Mouse (Mus musculus) heart, postnatal 25 days (tissue): ENCODE data around the gene Mpp3. TPM values are rescaled to one million over a fixed set of nuclear protein-coding genes. Genes with fewer than 3 reads are reported as not detected.

ENCODE experiments used
- DNase-seq: peaks from one replicate; pipeline ENCODE4 v3.0.0; 2022; ENCODE audit warnings: low spot score
- intact Hi-C: fragments of 180-260 bp; cut with DNase I; formaldehyde crosslinking; loops from one replicate; pipeline ENCODE4 v1.15.1; 2025
- total RNA-seq, 2 experiments: library from RNA; stranded (reverse); gene quantifications; 2 replicates each; pipeline ENCODE4 v1.2.3; 2021

The Mpp3 gene
- total RNA-seq = 1 to 10 TPM; 1.9 to 2.1 TPM

DNA sequence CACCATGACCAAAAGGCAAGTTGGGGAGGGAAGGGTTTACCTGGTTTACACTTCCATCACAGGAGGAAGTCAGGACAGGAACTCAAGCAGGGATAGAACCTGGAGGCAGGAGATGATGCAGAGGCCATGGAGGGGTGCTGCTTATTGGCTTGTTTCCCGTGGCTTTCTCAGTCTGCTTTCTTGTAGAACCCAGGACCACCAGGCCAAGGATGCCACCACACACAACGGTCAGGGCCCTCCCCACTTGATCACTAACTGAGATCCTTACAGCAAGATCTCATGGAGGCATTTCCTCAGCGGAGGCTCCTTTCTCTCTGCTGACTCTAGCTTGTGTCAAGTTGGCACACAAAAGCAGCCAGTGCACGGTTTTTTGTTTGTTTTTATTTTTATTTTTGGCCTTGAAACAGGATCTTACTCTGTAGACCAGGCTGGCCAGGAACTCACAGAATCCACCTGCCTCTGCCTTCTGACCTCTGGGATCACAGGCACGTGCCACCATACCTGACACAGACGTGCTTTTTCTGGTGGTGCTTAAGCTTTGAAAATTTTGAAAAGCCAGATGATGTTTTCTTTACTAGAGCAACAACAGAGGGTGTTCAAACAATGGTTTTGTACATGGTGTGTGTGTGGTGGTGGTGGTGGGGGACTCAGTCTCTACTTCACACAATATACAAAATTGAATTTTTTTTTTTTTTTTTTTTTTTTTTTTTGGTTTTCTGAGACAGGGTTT lies at the start of gene Mpp3:
Gene Mpp3 (minus strand): TSS at position 375 of the 730 bp plus-strand sequence.
- DNase-seq = no peak
- intact Hi-C loops = no loop called here

DNA sequence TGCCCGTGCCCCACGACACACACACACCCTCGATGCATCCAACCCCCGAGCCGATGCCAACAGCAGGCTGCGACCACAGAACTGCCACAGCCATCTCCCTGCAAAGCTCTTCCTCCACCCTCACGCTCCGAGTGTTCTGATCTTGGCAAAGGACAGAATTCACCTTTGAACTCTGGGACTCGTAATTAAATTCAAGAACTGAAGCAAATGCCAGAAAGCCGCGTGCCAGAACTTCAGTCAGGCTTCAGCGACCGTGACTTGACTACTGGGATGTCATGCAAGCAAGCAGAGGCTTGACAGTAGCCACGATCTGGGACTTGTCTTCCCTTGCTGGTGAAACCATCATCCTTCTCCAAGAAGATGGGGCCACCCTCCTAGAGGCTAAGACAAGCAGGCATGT lies 45.5 kb upstream of the Mpp3 start:
- DNase-seq = no peak
- intact Hi-C loops = no loop called here

DNA sequence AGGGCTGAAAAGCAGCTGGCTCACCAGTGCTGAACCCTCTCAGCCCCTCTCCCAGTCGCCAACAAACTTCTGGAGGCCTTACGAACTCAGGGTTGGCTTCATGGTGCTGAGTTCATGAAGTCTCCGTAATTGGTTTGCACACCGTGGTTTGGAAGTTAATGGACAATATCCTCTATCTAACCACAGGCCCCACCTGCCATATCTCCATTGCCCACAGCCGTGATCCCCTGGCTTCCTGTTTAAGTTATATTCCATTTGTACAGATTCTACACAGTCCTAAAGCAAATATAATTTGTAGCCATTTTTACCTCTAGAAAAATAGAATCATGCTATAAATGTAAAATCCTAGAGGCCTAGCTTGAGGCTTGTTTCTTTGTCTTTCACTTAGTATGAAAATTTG lies 44.5 kb upstream of the Mpp3 start:
- intact Hi-C loops = no loop called here
- DNase-seq = no peak

DNA sequence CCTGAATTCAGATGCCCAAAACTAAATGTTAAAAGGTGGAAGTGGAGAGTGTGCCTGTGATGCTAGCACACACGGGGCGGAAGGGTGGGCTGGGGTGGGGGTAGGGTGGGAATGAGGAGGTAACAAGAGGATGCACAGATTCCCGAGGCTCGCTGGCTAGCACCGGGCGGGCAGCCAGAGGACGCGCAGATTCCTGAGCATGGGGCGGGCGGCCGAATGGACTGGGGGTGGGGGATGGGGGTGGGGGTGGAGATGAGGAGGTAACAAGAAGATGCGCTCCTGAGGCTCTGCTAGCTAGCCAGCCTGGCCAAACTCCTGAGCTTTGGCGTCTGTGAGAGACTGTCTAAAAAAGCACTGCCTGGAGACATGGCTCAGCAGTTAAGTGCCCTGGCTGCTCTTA lies 42.2 kb upstream of the Mpp3 start:
- DNase-seq = no peak
- intact Hi-C loops = no loop called here

DNA sequence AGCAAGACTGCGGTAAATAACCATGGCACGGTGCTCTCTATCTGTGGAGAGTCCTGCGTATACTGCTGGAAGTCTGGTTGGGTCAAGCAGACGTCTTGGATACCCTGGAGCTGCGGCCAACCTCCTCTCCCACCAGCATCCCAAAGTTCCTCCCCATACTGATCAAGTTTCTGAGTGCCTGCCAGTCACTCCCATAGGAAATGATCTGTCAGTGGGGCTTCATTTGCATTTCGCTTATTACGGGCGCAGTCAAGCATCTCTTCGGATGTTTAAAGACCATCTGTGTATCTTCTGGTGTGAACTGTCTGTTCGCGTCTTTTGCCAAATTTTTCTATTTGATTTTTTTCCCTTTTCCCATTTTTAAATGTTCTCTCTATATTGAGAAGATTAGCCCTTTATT lies 41.4 kb upstream of the Mpp3 start:
- intact Hi-C loops = no loop called here
- no peak for DNase-seq

DNA sequence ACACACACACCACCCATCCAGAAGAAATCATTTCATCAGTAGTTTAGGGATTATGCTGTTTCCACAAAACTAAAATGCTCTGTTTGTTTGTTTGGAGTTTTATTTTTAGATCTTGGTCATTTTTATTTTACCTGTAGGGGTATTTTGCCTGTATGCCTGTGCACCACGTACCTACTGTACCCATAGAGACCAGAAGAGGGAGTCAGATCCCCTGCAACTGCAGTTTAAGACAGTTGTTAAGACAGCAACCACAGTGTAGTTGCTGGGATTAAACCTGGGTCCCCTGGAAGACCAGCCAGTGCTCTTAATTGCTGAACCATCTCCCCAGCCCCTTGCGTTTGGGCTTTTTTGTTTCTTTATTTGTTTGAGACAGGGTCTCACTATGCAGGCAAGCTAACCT lies 40.7 kb upstream of the Mpp3 start:
- intact Hi-C loops = no loop called here
- DNase-seq = no peak

DNA sequence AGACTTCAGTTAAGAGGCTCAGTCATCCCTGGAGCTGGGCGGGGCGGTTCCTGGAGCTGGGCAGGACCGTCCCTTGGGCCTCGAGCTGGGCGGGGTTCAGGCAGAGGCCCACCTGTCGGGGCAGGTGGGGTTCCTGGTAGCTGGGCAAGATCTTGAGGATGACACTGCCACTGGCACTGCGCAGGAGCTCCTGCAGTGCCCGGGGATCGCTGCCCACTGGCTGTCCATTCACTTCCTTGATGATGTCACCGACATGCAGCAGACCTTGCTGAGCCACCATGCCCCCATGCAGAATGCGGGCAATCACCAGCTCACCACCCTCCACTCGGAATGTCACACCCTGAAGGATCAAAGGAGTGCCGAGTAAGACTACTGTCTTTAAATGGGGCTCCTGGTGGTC lies 34.8 kb upstream of the Mpp3 start:
- intact Hi-C loops = loop anchor here (5.0 kb wide), 1 partner anchor 39 kb away; the partner anchor contains the start of gene Ppy
- DNase-seq = no peak

DNA sequence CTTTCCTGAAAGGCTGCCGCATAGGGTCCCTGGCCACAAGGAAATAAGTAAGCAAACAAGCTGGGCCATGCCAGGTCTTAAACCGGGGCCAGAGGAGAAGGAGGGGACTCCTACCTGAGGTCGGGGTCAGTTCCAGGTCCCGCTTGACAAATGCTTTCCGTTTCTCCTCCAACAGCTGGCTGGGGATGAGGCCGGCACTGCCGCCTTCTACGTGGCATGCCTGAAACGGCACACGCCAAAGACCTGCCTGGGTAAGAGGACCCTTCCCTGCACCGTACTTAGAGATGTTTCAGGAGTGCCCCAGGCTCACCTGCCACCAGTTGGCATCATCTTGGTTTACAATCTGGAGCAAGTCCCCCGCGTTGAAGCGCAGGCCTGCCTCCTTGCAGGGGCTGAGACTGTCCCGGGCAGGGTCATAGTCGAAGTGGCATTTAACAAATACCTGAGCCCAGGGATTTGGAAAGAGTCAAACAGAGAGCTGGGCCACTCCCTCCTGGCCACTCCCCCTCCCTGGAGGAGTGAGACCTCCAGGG lies 33.7 kb upstream of the Mpp3 start:
- no peak for DNase-seq
- intact Hi-C loops = loop anchor here (2.0 to 5.0 kb wide), 3 partner anchors 27 to 77 kb away; partner anchors contain the start of genes Mpp2 and Ppy

DNA sequence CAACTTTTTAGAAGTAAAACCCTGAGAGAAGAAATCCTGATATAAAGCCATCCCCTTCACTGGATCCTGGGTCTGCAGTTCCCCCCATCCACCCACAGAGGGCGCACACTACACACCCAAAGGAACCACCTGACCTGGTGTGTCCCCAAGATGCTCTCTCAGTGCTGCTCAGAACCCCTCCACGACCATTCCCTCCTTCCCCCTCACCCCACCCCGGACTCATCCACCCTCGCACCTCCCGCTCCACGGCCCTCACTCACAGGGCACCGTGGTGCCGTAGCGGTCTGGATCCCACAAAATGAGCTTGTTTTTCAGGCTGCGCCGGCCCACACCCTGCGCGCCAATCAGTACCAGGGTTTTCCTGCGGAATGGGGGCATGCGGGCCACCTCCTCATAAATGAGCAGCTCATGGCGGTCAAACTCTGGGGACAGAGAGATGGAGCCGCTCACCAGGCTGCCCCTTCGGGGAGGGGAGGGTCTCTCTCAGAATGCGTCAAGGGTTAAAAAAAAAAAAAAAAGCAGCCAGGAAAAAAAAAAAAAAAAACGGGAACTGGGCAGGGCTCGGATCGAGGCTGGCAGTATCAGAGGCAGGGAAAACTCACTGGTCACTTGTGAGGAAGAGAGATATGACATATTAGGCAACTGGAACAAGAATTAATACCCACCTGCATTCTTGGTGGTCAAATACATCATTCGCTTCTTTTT lies 33.1 kb upstream of the Mpp3 start:
- peak; percentile 43 for DNase-seq
- intact Hi-C loops = loop anchor here (2.0 to 5.0 kb wide), 3 partner anchors 27 to 77 kb away; partner anchors contain the start of genes Mpp2 and Ppy

DNA sequence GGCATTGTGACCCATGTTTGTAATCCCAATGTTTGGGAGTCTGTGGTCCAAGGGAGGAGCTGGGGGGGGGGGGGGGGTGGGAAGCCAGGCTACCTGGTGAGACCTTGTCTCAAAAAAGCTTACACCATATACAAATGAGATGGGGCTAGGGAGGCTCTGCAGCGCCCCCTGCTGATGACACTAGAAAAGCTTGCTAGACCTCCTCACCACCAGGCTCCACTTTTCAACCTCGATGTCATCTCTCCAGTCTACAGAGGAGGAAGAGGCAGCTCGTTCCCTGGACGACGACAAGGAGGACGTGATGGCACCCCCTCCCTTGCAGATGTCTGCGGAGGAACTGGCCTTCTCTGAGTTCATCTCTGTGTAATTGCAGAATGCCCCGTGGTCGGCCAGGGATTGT lies 25.6 kb upstream of the Mpp3 start:
- intact Hi-C loops = loop anchor here (10.0 kb wide), 1 partner anchor 139 kb away; no protein-coding TSS in a partner anchor
- DNase-seq = no peak

DNA sequence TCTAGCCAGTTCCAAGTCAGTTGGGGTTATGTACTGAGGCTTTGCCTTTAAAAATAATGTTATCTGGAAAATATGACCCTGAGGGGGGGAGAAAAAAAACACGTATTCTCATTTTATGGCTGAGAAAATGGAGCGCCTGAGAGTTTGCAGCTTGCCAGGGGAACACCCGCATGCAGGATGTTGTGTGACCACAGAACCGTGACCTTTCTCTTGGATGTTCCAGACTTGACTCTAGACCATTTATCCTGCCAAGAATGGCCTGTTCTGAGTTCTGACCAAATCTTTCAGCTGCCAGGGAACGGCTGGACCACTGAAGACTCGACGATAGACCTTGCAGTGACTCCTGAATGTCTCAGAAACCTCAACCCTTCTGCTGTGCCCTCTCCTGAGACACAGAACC lies 24.9 kb upstream of the Mpp3 start:
- intact Hi-C loops = loop anchor here (10.0 kb wide), 1 partner anchor 138 kb away; no protein-coding TSS in a partner anchor

DNA sequence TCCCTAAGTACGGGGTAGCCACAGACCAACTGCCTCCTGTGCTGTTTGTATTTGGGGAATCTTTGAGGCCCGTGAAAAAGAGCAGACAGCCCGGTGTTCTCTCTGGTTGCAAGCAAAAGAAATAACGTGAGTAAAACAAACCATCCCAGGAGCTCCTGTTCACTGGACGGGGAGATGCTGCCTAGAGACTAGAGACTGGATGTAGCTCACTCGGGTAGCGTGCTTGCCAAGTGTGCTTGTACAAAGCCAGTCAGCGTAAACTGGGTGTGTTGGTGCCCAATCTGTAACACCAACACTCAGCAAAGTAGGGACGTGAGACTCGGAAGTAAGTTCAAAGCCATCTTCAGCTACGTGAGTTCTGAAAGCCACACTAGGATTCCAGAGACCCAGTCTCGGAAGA lies 24.4 kb upstream of the Mpp3 start:
- intact Hi-C loops = loop anchor here (10.0 kb wide), 1 partner anchor 138 kb away; no protein-coding TSS in a partner anchor
- no peak for DNase-seq

More for the DNA sequence above, 24.9 kb upstream of the Mpp3 start:
- peak; percentile 56 for DNase-seq

DNA sequence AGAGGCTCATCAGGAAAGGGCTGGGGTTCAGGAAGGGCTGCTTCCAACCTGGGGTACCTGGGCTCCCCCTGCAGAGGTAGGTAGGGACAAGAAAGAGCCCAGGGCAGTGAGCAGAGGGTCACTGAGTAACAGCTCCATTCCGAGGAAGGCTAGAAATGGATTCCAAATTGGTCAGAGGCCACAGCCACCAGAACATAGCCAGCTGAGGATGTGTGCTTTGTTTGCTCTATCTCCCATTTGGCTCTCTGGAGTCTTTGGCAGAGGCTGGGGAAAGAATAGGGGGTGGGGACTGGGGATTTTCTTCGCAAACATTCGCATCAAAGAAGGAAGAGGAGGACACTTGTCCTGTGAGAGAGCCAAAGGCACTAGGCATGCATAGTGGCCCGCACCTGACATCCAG lies 23.7 kb upstream of the Mpp3 start:
- intact Hi-C loops = loop anchor here (10.0 kb wide), 1 partner anchor 137 kb away; no protein-coding TSS in a partner anchor
- DNase-seq = peak; percentile 47

DNA sequence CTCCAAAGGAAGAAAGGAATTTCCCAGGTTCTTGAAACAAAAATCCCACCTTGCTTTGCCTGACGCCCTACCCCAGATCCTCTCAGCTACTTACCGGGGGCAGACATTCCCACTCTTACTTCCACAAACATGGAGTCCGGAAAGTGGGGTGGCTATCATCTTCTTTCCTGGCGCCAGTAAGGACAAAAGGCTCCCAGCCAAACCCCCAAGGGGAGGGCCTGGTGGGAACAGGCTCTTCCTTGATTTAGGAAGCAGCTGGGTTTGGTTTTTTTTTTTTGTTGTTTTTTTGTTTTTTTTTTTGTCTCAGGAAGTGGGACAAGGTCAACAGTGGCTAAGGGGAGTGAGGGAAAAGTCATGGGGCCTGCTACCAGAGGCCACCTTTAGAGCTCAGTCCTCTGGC lies 23.3 kb upstream of the Mpp3 start:
- DNase-seq = peak; percentile 78
- intact Hi-C loops = loop anchor here (10.0 kb wide), 1 partner anchor 137 kb away; no protein-coding TSS in a partner anchor

DNA sequence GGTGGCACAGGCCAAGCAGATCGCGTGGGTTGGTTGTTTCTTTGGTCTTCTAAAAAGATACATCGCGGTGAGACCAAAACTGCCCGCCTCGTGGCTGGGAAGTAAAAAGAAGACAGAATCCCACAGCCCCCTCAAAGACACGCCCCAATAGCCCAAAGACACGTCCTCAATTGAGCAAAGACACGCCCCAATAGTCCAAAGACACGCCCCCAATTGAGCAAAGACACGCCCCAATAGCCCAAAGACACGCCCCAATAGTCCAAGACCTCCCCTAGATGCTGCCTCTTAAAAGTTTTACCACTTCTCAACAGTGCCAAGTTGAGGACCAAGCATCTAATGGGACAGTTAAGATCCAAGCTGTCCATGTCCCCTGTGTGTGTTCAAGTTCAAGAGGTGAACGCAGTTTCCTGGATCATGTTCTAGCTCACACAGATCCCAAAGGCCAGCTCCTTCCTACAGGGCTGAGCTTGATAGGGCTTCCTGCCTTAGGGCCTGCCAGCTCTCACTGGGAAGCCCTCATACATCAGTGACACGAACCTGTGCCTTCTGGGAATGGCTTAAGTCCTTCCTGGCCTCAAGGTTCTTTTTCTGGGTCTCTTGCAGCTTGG lies 21.7 kb upstream of the Mpp3 start:
- intact Hi-C loops = loop anchor here (10.0 kb wide), 3 partner anchors 135 to 1085 kb away; no protein-coding TSS in a partner anchor
- DNase-seq = peak; percentile 41

DNA sequence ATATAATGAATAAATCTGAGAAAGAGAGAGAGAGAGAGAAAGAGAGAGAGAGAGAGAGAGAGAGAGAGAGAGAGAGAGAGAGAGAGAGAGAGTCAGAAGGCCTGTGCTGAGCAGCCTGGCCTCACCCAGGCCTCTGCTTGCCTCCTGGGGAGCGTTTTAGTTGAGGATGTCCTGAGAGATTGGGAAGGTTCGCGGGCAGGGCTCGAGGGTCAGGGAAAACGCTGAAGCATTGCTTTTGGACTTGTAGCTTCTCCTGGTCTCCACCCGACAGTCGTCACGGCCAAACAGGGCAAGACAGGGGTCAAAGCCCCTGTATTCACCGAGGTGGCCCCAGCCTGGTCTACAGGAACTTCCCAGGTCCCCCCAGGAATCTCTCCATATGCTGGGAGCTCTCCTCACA lies 18.3 kb upstream of the Mpp3 start:
- no peak for DNase-seq
- intact Hi-C loops = loop anchor here (10.0 kb wide), 2 partner anchors 372 to 1082 kb away; no protein-coding TSS in a partner anchor

DNA sequence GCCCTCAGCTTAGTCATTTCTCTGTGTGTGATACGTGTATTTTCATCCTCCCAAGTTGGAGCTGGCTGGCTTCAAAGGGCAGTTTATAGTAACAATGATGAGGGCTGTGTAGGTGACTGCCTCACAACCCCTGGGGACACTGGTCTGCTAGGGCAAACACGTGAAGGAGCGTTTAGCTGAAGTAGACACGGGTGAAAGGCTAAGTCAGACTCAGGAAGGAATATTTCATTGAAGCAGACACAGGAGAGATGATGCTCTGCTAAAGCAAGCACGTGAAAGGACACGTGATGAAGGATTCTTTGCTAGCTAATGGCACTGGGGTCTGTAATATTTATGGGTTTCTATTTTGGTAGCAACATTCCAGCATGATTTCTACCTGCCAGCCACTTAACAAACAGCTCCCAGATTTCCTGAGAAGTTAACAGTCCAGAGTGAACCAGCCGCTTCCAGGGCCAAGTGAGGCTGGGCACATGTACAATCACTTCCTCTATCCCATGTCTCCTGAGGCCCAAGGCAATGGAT lies 16.5 kb upstream of the Mpp3 start:
- intact Hi-C loops = loop anchor here (10.0 kb wide), 2 partner anchors 370 to 1080 kb away; no protein-coding TSS in a partner anchor
- no peak for DNase-seq

DNA sequence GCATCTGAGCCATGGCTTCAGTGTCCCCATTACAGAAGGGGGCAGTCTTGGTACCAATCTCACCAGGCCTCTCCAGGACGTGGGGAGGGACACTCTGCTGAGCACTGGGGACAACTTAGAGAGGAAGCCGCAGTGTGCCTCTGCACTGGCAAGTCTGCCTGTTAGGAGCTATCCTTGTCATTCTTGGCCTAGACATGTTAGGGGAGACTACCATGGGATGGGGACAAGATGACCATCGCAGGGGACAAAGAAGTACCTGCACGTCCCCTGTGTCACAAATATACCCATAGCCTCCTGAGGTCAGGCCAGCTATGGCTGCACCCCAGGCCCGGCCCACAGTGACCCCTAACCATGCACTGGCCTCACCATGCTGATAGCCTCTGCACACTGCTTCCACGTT lies 15.1 kb upstream of the Mpp3 start:
- DNase-seq = no peak
- intact Hi-C loops = loop anchor here (10.0 kb wide), 2 partner anchors 369 to 1079 kb away; no protein-coding TSS in a partner anchor

DNA sequence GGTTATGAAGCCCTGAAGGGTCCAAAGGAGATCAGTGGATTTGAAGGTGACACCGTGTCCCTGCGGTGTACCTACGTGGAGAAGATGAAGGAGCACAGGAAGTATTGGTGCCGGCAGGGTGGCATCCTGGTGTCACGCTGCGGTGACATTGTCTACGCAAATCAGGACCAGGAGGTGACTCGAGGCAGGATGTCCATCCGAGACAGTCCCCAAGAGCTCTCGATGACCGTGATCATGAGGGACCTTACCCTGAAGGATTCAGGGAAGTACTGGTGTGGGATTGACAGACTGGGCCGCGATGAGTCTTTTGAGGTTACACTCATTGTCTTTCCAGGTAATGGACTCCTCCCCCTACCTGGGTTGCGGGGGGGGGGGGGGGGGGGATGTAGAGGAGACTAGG lies 14.7 kb upstream of the Mpp3 start:
- no peak for DNase-seq
- intact Hi-C loops = loop anchor here (10.0 kb wide), 2 partner anchors 368 to 1078 kb away; no protein-coding TSS in a partner anchor
